Mouse (Mus musculus) urinary bladder, postnatal 36 days (tissue): ENCODE data around the gene Tfec.

ENCODE experiments used
- DNase-seq, 2 experiments: peaks; one replicate each; pipeline ENCODE4 v3.0.0; 2022; ENCODE audit warnings: low spot score in 2 of 2, mixed read lengths in 1 of 2

Tfec gene

DNA sequence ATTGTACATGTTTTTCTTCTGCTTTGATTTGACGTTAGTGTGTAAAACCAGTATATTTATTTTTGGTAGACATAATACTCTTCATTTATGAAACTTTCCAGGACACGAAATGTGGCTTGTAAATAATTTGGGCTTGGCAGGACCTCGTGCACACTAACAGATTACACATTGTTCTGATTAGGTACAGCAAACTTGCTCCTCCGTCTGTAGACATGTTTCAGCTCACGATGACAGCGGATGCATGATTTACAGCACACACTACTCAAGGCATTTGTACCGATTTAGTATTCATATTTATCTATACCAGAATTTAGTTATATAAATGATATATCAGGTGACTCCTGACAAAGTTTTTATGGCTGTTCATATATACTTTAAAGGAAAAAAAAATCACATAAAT, 104.2 kb downstream of the Tfec start:
- DNase-seq: no peak

DNA sequence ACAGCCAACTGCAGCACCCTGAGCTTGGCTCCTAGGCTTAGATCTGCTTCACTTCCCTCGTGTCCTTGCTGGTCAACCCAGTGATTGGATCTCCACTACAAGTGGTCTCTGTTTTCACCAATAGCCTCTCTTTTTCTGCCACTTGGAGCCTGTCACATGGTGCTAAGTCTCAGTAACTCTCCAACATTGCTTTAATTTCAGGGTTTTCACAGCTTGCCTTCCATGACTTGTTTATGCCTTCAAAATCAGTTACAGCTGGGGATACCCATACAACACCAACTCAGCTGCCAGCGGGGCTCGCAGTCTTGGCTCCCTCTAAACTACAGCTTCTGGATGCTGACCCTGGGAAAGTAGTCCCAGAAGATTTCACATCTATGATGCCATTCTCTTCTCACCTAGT, 113.1 kb downstream of the Tfec start:
- no peak for DNase-seq
